Mouse (Mus musculus) midbrain, embryonic 16.5 days (tissue): ENCODE data around the gene Dis3l. TPM values are rescaled to one million over a fixed set of nuclear protein-coding genes. Genes with fewer than 3 reads are reported as not detected.
A peak's percentile ranks its signal among the peaks of the same experiment; 100 is the strongest.

Experiments
- ATAC-seq: fragments of 200-750 bp; cut with Nextera tagmentation; 2 replicates; pipeline ENCODE4 v1.8.0; 2017; ENCODE audit warnings: moderate TSS enrichment
- H3K27ac ChIP-seq: fragments of 300-500 bp; sonication (generic); 2 replicates; pipeline ENCODE4 v1.5.1; 2014; ENCODE audit warnings: mild to moderate bottlenecking, low read length, mixed read lengths
- H3K27me3 ChIP-seq: fragments of 300-500 bp; sonication (generic); 2 replicates; pipeline ENCODE4 v1.6.1; 2014; ENCODE audit warnings: low read depth, low read length, mixed read lengths; ENCODE audit not compliant: control insufficient read depth, insufficient read depth
- H3K36me3 ChIP-seq: fragments of 300-500 bp; sonication (generic); 2 replicates; pipeline ENCODE4 v1.6.1; 2014; ENCODE audit warnings: mild to moderate bottlenecking, low read length, moderate library complexity, mixed read lengths; ENCODE audit not compliant: control insufficient read depth, insufficient read depth
- H3K4me1 ChIP-seq: fragments of 300-500 bp; sonication (generic); 2 replicates; pipeline ENCODE4 v1.6.1; 2014; ENCODE audit warnings: mild to moderate bottlenecking, low read length, mixed read lengths; ENCODE audit not compliant: control insufficient read depth, insufficient read depth
- H3K4me2 ChIP-seq: fragments of 300-500 bp; sonication (generic); 2 replicates; pipeline ENCODE4 v1.6.1; 2014; ENCODE audit warnings: mild to moderate bottlenecking, low read length, mixed read lengths
- H3K4me3 ChIP-seq: fragments of 300-500 bp; sonication (generic); 2 replicates; pipeline ENCODE4 v1.5.1; 2014; ENCODE audit warnings: low read depth, mild to moderate bottlenecking, low read length, moderate library complexity, mixed read lengths
- H3K9ac ChIP-seq: fragments of 300-500 bp; sonication (generic); 2 replicates; pipeline ENCODE4 v1.6.1; 2014; ENCODE audit warnings: low read depth, low read length, mixed read lengths
- H3K9me3 ChIP-seq: fragments of 300-500 bp; sonication (generic); replicated peaks from 2 replicates; pipeline ENCODE4 v1.6.1; 2014; ENCODE audit warnings: mild to moderate bottlenecking, low read length, mixed read lengths; ENCODE audit not compliant: control insufficient read depth, poor library complexity, severe bottlenecking
- WGBS: fragments of 180-500 bp; shearing (Covaris S2); extraction: QIAGEN DNeasy Blood & Tissue Kit; methylation state at CpG from one replicate; pipeline ENCODE4 v1.1.7; 2014; 5-methylcytosine and 5-hydroxymethylcytosine counted together
- polyA plus RNA-seq: library from polyadenylated mRNA; unstranded; fragments of >200 nt; fragmentation: Nextera tagmentation; extraction: Ambion mirVana; gene quantifications from 2 replicates; pipeline ENCODE4 v1.2.1, GENCODE M21; 2015

Gene Dis3l
- polyA plus RNA-seq, result 23.7 and 24.3 TPM in 2 replicates

- Histone ChIP-seq H3K9me3 (no peaks in the 10 kb centered on the region), H3K4me1 (peaks cover 17% of the 10 kb centered on the region), H3K27me3 (no peaks in the 10 kb centered on the region), H3K9ac (peak within 1 kb of the TSS; percentile 100), H3K4me3 (peak within 1 kb of the TSS; percentile 65), H3K4me2 (peak within 1 kb of the TSS; percentile 82), H3K27ac (peak within 1 kb of the TSS; percentile 99), H3K36me3 (no peaks in the 10 kb centered on the region; the same call in 1 of the 2 replicates)
- WGBS, result 9% methylated on average over 16 of the region's 16 CpGs
- no peak for ATAC-seq
These were observed at the start of gene Dis3l for GRCm38 (mm10) chr9:64341254-64341566. Dis3l (minus strand) TSS chr9:64341288.

GRCm38 (mm10) chr9:64389576-64390292, 48.6 kb upstream of the Dis3l start:
- Histone ChIP-seq H3K9me3 (no peaks in the 10 kb centered on the region), H3K27ac (no peak overlapping the region), H3K27me3 (peaks cover 6% of the 10 kb centered on the region; the same call in 1 of the 2 replicates), H3K4me1 (peaks cover 8% of the 10 kb centered on the region; the same call in 1 of the 2 replicates), H3K4me3 (no peak overlapping the region), H3K4me2 (no peak overlapping the region), H3K9ac (no peak overlapping the region), H3K36me3 (no peaks in the 10 kb centered on the region)
- no peak for ATAC-seq
- 73% methylated on average over 7 of the region's 7 CpGs for WGBS

- Histone ChIP-seq H3K4me3 (peak overlapping the region; percentile 74), H3K4me1 (peaks cover 8% of the 10 kb centered on the region; the same call in 1 of the 2 replicates), H3K27me3 (peaks cover 17% of the 10 kb centered on the region), H3K27ac (no peak overlapping the region), H3K36me3 (no peaks in the 10 kb centered on the region), H3K4me2 (peak overlapping the region; percentile 99), H3K9me3 (no peaks in the 10 kb centered on the region), H3K9ac (peak overlapping the region; percentile 75)
- WGBS, result under 1% methylated on average over 45 of the region's 45 CpGs
- ATAC-seq, result no peak
These were observed 45.6 kb upstream of the Dis3l start for GRCm38 (mm10) chr9:64386466-64387211.

GRCm38 (mm10) chr9:64385511-64386465, 44.7 kb upstream of the Dis3l start, which contains the start of gene Megf11:
Megf11 (plus strand) TSS chr9:64385626.
- no peak within 1 kb of the TSS for H3K27ac ChIP-seq
- peaks cover 8% of the 10 kb centered on the region; the same call in 1 of the 2 replicates for H3K4me1 ChIP-seq
- H3K9ac ChIP-seq, result peak within 1 kb of the TSS; percentile 75
- H3K4me2 ChIP-seq, result peak within 1 kb of the TSS; percentile 99
- ATAC-seq, result peak; percentile 83
- peak within 1 kb of the TSS; percentile 74 for H3K4me3 ChIP-seq
- under 1% methylated on average over 84 of the region's 93 CpGs for WGBS
- H3K27me3 ChIP-seq, result peaks cover 17% of the 10 kb centered on the region
- no peaks in the 10 kb centered on the region for H3K36me3 ChIP-seq
- no peaks in the 10 kb centered on the region for H3K9me3 ChIP-seq

GRCm38 (mm10) chr9:64383021-64383788, 42.1 kb upstream of the Dis3l start:
- H3K9me3 ChIP-seq, result no peaks in the 10 kb centered on the region
- H3K4me1 ChIP-seq, result peaks cover 8% of the 10 kb centered on the region; the same call in 1 of the 2 replicates
- H3K27ac ChIP-seq, result no peak overlapping the region
- no peak for ATAC-seq
- H3K36me3 ChIP-seq, result no peaks in the 10 kb centered on the region
- H3K9ac ChIP-seq, result no peak overlapping the region
- peaks cover 17% of the 10 kb centered on the region for H3K27me3 ChIP-seq
- WGBS, result 65% methylated on average over 10 of the region's 10 CpGs
- H3K4me3 ChIP-seq, result no peak overlapping the region
- no peak overlapping the region for H3K4me2 ChIP-seq

- Histone ChIP-seq H3K4me1 (no peaks in the 10 kb centered on the region), H3K9me3 (no peaks in the 10 kb centered on the region), H3K27ac (no peak overlapping the region), H3K4me3 (no peak overlapping the region), H3K27me3 (no peaks in the 10 kb centered on the region; the same call in 1 of the 2 replicates), H3K9ac (no peak overlapping the region), H3K4me2 (no peak overlapping the region), H3K36me3 (no peaks in the 10 kb centered on the region)
- 97% methylated on average over 2 of the region's 2 CpGs for WGBS
- ATAC-seq, result no peak
These were observed 35.3 kb upstream of the Dis3l start for GRCm38 (mm10) chr9:64376380-64376779.

- Histone ChIP-seq H3K9ac (no peak overlapping the region), H3K4me3 (no peak overlapping the region), H3K4me1 (no peaks in the 10 kb centered on the region), H3K36me3 (no peaks in the 10 kb centered on the region), H3K9me3 (no peaks in the 10 kb centered on the region), H3K27ac (no peak overlapping the region), H3K4me2 (no peak overlapping the region), H3K27me3 (no peaks in the 10 kb centered on the region; the same call in 1 of the 2 replicates)
- no peak for ATAC-seq
- 41% methylated on average over 11 of the region's 11 CpGs for WGBS
These were observed 30.3 kb upstream of the Dis3l start for GRCm38 (mm10) chr9:64371305-64371819.

GRCm38 (mm10) chr9:64369871-64370270, 28.8 kb upstream of the Dis3l start:
- Histone ChIP-seq H3K4me1 (no peaks in the 10 kb centered on the region), H3K9ac (no peak overlapping the region), H3K9me3 (no peaks in the 10 kb centered on the region), H3K36me3 (no peaks in the 10 kb centered on the region), H3K4me3 (no peak overlapping the region), H3K27ac (no peak overlapping the region), H3K4me2 (no peak overlapping the region), H3K27me3 (no peaks in the 10 kb centered on the region; the same call in 1 of the 2 replicates)
- ATAC-seq, result no peak
- 71% methylated on average over 7 of the region's 7 CpGs for WGBS
